Mouse (Mus musculus): ENCODE measurements around the gene Gm6034.
"Not testable (repeated sequence)": the region's sequence is repeated elsewhere in the genome, so short reads cannot be mapped to it uniquely, and the experiment has no call there.

Gene Gm6034

DNA sequence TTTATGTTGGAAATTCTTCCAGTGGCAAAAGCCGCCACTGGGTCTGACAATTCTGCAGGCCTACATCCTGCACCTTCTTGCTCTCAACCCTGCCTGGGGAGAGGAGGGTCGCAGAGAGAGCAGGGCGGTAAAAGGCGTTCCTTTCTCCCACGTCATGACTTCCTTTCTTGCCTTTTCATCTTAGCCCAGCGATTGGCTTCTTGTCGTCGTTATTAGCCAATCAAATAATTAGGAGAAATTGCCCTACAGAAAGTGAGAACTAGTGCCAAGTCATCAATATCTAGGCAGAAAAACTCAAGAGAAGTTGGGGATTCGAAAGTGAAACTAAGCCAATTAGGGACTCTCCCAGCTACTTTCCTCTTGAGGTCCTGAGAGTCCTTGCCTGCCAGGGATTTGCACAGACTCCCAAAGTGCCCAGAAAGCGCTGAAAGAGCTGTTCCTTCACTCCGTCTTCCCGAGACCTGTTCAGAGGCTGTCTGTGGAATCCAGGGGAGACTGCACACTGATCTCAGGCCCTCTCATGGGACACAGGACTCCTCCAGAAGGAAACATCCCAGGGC, at the start of gene Gm6034, which contains the start of gene H2-T22:
Gene Gm6034, plus strand, starts transcription at position 352 of the 560 bp plus-strand sequence.
Gene H2-T22, minus strand, starts transcription at position 138 of the 560 bp plus-strand sequence.
- DNase-seq = peak; percentile 84 to 95

DNA sequence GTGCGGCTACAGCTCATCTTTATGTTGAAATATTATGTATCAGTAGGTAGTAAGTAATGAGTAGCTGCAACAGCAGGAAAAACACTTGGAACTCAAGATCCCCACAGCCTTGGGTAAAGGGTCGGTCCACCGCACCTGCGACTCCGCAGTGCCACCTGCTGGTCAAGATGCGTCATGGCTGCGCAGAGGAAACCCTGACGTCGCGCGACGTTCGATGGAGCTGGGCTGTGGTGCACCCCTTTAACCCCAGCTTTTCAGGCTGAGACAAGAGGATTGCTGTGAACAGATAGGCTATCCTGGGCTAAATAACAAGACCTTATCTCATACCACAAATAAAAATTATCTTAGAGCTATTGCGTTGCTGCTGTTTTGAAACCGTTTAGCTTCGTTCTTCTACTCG, 49.1 kb upstream of the Gm6034 start:
- peak; percentile 52 to 72 for DNase-seq

DNA sequence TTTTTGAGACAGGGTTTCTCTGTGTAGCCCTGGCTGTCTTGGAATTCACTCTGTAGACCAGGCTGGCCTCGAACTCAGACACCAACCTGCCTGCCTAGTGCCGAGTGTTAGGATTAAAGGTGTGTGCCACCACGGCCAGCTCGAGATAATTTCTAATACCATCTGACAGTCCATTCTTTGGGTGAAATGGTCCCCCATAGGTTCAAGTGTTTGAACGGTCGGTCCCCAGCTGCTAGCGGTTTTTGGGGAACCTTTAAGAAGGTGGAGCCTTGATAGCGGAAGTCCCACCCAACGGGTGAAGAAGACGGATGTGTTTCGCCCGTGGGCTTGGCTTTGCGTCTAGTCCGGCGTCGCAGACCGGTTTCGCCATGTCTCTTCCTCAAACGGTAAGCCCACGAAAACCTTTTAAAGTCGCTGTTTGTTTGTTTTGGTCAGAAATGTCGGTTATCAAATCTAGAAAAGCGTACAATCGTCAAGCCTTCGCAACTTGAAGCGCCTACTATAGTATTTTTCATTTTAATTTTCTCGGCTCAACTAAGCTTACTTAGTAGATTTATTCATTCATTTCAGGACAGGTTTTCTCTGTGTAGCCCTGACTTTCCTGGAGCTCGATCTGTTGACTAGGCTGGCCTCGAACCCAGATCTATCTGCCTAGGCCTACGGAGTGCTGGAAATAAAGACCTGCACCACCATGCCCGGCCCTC, 48.4 kb upstream of the Gm6034 start:
- peak; percentile 83 to 84 for DNase-seq

DNA sequence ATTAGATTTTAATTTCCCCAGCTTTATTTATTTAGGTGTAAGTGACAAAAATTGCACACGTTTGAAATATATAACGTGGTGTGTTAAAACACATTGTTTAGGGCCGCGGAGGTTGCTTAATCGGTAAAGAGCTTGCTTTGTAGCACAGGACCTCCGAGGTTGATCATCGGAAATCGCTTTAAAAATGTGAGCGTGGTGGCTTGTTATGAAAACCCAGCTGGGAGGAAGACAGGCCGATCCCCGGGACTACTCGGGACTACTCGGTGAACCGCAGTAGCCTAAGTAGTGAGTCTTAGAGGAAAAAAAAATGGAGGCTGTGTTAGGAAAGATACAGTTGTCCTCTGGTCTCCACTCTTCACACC, 47.9 kb upstream of the Gm6034 start:
- DNase-seq = no peak

DNA sequence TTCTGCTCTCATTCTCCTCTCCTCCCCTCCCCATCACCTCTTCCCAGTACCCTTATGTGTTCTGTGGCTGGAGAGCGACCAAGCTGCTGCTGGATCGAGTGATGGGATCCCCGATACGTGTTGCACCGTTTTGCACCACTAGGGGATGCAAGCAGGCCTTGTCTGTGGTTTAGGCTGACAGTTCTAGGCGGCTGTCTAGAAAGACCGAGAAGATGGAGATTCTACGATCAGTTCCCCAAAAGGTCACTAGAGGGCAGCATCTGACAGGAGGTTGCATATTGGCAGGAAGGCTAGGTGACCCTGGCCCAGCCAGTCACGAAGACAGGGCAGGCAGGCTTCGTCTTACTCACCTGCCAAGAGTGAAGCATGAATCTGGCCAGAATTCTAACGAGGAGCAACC, 45.8 kb upstream of the Gm6034 start:
- DNase-seq = peak; percentile 97 to 99

DNA sequence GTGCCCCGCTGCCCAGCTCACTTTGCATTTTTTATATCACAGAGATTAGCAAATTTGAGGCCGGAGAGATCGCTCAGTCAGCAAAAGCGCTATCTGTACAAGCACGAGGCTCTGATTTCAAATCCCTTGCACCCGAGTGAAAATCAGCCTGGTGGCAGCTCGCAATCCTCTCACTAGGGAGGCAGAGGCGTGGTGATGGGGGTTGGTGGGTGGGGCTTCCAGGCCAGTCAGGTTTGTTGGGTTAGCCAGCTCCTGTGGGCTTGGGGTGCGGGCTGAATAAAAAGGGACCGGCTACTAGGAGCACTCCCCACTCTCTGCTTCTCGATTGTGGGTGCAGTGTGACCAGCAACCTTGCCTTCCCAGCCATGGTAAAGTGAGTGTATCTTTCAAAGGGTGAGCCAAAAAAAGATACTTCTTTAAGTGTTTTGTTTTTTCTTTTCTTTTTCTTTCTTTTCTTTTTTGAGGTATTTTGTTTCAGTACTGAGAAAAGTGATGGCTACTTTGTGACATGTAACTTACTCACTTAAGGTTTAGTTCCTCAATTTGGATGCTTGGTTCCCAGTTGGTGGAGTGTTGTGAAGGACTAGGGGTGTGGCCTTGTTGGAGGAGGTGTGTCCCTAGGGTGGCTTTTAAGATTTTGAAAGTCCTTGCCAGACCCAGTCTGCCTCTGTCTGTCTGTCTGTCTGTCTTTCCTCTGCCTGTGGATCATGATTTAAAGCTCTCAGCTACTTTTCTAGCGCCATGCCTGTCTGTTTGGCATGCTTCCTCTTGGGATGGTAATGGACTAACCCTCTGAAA, 44.8 kb upstream of the Gm6034 start:
- peak in 1 of 2 experiments; percentile 29 for DNase-seq

DNA sequence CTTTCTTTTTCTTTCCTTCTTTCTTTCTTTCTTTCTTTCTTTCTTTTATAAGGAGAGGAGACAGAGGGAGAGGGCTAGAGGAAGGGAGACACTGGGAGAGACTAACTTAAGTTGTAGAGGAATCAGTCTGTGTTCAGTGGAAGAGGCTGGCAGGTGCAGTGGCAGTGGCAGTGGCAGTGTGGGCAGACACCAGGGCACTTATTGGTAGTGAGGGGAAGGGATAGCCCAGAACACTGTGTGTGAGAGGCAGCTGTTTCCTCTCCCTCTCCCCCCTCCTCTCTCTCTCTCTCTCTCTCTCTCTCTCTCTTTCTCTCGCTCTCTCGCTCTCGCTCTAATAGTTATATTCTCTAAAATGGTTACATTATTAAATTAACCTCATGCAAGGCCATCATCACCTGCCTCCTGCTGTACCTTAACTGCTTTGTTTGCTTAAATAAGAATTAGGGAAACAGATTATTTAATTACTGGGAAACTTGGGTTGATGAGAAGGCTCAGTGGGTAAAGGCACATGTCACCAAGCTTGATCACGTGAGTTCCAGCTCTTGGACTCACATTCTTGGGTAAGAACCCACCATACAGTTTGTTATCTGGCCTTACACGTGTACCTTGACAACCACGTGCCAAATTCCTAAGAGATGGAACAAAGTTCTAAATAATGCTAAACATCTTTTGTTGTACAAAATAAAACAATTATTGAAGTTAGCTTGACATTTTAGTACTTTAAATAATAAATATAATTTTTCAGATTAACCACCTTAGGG, 44.0 kb upstream of the Gm6034 start:
- no peak for DNase-seq

DNA sequence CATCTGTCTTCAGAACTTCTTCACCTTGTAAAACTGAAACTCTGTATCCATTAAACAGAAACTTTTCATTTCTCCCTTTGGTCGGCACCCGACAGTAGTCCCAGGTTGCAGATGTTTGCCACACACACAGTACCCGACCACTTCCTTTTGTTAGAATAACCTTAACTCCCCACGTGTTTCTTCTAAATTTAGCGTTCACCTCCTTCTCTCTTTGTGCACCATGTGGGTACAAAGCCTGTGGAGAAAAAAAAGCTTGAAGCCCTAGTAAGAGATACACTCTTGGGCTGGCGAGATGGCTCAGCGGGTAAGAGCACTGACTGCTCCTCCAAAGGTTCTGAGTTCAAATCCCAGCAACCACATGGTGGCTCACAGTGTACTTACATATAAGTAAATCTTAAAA, 43.4 kb upstream of the Gm6034 start:
- no peak for DNase-seq

DNA sequence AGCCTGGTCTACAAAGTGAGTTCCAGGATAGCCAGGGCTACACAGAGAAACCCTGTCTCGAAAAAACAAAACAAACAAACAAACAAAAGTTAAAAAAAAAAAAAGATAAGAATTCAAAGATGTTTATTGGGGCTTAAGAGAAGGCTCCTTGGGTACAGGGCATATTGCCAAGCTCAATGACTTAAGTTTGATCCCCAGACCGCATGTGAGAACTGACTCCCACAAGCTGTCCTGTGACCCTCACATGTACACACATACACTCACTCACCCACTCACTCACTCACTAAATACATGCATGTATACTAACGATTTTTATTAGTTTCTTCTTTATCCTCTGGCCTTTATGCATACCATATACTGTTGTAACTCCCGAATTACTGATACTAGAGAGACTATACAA, 42.4 kb upstream of the Gm6034 start:
- DNase-seq = no peak

DNA sequence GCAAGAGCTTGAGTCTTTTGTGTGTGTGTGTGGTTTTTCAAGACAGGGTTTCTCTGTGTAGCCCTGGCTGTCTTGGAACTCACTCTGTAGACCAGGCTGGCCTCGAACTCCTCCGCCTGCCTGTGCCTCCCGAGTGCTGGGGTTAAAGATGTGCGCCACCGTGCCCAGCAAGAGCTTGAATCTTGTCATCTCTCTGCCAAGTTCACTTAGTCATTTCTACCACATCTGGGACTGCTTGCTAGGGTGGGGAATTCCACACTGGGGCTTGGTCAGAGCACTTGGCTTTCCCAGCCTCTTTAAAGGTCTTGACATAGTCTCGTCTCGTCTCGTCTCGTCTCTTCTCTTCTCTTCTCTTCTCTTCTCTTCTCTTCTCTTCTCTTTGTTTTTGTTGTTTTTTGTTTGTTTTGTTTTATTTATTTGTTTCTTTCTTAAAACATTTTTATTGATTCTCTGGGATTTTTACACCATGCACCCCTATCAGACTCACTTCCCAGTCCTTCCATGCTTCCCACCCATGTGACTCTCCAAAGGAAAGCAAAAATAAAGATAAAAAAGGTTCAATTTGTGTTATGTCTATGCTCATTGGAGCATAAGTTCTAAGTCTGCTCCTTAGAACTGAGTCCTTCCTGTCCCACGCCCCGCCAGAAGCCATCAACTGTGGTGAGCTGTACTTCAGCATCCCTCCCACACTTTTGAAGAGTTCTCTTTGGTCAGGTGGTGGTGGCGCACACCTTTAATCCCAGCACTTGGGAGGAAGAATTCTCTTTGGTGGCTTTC, 41.5 kb upstream of the Gm6034 start:
- no peak for DNase-seq

DNA sequence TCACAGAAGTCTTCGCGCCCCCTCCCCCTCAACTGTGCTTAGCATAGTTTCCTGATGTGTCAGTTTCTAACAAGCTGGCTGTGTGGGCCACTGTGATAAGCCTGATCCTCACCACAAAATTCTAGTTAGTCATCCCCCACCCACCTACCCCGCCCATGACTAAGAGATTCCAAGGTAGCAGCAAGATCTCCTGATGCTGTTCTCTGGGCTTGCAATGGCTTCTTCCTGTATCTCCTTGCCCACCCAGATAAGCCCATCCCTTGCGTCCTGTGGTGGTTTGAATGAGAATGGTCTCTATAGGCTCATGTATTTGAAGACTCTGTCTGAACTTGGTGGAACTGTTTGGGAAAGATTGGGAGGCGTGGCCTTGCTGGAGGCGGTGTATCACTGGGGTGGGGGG, 40.8 kb upstream of the Gm6034 start:
- no peak for DNase-seq

DNA sequence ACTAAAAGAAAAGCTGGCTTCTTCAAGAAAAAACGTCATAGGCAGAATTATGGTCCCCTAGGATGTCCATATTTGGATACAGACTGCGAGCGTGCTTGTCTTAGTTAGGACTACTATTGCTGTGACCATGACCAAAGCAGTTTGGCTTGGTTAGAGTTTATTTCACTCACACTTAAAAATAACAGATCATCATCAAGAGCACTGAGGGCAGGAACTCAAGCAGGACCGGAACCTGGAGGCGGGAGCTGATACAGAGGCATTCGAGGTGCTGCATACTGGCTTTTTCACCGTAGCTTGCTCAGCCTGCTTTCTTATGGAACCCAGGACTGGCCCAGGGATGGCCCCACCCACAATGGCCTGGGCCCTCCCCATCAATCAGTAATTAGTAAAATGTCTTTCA, 39.4 kb upstream of the Gm6034 start:
- DNase-seq = no peak

DNA sequence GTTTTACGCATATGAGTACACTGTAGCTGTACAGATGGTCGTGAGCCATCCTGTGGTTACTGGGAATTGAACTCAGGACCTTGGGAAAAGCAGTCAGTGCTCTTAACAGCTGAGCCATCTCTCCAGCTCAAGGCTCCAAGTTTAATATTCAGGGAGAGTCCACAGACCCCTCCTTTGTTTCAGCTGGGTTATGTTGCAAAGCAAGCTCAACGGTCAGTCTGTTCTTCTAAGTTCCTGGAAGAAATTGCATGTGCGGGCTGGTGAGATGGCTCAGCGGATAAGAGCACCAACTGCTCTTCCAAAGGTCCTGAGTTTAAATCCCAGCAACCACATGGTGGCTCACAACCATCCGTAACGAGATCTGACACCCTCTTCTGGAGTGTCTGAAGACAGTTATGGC, 38.4 kb upstream of the Gm6034 start:
- not testable (repeated sequence) for DNase-seq

DNA sequence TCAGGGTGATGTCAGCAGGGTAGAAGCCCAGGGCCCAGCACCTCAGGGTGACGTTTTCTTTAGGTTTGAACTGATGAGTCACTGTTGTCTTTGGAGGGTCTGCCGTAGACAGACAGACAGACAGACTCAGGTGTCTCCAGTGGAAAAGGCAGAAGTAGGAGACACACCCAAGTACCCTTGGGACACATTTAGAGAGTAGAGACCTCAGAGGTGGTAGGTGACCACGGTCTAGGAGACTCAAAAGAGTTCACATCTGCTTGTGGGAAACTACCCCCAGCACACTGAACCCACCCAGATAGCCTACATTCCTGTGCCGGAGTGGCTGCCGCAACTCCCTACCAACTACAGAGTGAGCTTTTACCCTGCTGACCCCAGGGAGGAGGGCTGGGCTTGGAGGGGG, 27.8 kb upstream of the Gm6034 start:
- no peak for DNase-seq

DNA sequence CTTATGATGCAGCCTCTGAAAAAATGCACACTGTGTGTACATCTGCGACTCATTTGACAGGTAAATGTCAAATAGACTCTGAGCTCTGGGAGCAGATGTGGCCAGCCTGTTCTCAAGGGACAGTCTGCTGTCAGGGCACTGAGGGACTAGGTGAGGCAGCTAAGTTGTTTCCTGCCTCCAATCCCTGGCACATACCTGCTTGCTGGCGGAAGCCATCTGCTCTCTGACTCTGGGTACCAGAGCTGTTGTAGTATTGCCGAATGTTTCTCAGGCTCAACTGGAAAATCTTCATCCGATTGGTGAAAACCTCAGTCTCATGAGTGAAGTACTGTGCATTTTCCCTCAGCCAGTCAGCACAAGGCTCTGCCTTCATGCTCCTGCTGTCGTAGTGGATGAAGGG, 25.7 kb upstream of the Gm6034 start:
- DNase-seq = no peak

DNA sequence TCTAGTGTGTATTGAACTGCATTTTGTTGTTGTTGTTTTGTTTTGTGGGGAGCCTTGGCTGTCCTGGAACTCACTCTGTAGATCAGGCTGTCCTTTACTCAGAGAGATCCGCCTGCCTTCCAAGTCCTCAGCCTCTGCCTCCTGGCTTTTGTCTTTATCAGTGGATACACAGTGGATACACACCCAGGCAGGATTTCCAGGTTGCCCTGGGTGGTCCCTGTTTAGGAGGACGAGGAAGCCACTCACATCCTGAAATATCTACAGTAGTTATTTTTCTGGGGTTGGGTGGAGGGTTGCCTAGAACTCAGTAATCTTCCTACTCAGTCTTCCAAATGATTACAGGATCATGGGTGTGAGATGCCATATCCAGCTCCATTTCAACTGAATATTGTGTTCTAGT, 23.8 kb upstream of the Gm6034 start:
- DNase-seq = peak; percentile 44 to 58

DNA sequence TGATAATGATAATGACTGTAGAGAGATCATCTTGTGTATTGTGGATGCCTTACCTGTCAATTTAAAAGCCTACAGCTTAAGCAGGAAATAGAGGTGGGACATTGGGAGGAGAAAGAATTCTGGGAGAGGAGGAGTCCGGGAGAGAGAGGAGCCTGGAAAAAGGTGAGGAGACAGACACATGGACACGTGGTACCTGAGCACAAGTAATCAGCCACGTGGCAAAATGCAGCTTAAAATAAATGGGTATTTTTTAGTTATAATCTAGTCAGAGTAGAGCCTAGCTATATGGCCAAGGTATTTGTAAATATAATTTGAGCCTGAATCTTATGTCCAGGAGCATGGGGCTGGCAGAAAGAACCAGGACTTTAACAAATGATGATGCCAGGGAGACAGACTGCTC, 23.2 kb upstream of the Gm6034 start:
- no peak for DNase-seq

DNA sequence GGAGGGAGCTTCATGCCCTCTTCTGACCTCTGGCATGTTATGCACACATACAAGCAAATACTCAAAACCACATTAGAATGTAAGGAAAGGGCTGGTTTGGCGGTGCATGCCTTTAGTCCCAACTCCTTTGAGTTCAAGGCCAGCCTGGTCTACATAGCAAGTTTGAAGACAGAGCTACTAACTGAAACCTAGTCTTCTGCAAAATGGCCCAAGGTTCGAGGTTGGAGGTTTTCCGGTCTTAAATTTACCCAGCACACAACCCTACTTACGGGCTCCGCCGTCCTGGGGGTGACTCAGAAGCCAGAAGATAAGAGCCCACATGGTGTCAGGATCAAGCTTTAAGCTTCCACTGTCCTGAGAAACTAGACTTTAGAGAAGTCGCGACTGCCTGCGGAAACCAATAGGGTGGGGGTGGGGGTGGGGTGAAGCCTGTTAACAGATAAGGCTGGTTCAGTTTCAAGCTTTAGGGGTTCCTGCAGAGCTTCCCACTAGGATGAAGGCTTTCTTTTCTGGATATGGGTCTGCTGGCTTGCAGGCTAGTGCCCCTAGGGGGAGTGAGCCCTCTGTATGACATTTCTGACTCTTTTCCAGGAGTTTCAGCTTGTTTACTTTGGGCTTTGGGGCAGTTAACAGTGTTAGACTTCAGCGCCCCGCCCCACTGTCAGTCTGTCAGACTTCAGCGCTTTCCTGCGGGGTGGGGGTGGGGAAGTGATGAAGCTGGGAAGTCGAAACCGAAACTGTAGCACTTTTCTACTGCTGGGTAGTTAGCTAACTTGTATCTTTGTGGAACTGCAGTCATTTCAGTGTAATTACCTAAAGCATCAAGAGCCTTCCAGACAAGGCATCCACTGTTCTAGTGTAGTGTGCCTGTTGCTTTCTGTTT, 22.3 kb upstream of the Gm6034 start, which contains the start of gene H2-T24:
Gene H2-T24, minus strand, starts transcription at position 370 of the 883 bp plus-strand sequence.
- peak; percentile 80 to 82 for DNase-seq

DNA sequence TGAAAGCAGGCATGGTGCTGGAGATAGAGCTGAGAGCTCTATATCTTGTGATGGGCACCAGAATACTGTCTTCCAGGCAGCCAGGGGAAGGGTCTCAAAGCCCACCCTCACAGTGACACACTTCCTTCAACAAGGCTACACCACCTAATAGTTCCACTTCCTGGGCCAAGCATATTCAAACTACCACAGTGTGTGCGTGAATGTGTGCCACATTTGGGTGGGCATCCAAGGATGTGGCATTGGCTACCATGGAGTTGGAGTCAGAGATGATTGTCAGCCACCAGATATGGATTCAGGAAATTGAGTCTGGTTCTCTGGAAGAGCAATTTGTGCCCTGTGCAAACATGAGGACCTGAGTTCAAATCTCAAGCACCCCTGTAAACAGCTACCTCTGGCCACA, 21.5 kb upstream of the Gm6034 start:
- DNase-seq = no peak

DNA sequence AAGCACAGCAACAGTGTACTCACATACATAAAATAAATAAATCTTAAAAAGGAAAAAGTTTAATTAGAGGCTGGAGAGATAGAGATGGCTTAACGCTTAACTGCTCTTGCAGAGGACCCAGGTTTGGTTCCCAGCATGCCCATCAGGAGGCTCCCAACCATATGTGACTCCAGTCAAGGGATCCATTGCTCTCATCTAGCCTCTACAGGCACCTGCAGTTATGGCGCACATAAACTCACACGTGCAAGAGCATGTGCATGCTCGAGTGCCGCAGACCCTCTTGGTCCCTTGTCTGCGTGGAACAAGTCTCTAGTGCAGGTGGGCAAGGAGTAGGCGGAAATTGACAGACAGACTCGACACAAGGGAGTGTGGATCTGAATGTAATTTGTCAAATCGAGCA, 20.7 kb upstream of the Gm6034 start:
- DNase-seq = no peak

DNA sequence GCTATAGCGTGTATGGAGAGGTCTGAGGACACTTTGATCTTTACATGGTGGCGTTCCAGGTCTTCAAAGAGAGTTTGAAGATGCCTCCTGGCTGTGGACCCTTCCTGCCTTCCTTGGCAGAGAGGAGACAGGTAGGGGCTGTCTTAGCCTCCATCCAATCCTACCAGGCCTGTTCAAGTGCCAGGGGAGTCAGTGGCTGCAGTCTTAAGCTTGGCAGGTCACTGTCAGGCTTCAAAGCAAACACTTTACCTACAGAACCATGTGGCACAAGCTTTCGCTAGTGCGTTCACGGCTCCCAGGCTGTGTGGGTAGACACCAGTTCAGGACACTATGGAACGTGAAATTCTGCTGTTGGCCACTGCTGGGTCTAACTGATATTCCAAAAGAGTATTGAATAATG, 19.8 kb upstream of the Gm6034 start:
- no peak for DNase-seq
